Mouse (Mus musculus): ENCODE measurements around the gene Dis3l2.

DNA sequence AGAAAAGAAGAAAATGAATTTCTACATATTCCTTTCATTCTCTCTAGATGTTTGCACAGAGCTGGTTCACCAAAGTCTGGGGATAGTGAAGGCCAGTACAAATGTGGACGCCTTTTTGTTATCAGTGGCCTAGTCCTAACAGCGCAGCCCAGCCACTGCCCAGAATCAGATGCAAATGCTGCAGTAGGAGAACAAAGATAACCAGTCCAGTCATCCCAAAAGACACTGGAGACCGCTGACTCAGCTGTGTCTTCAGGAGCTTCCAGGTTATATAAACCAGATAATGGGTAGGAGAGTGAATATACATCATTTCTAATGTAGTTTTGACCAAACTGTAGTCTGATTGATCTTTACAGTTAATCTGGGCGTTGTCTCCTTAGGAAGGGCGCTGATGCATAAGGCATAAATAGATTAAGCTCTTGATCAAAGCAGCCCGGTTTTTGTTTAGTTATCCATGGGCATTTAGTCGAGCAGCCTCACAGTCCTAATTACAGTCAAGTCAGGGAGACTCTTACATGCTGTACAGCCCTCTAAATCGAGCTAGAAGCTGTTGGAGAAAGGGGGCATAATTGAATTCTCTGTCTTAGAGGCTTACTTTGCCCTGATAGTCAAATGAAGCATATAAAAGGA lies 212.9 kb downstream of the Dis3l2 start:
- no peak for TF ChIP-seq CTCF (IDR thresholded peaks at IDR 0.05; ENCODE audit: low read depth, low read length)
- no peak for TF ChIP-seq GATA1 (IDR thresholded peaks at IDR 0.05; ENCODE audit: borderline replicate concordance, low read length)
- no peak for TF ChIP-seq POLR2AphosphoS5 (IDR thresholded peaks at IDR 0.05; ENCODE audit: insufficient replicate concordance, low read depth, low read length)

Data from G1E (cell line).